Mouse (Mus musculus): ENCODE measurements around the gene Sspo.

The Sspo gene

DNA sequence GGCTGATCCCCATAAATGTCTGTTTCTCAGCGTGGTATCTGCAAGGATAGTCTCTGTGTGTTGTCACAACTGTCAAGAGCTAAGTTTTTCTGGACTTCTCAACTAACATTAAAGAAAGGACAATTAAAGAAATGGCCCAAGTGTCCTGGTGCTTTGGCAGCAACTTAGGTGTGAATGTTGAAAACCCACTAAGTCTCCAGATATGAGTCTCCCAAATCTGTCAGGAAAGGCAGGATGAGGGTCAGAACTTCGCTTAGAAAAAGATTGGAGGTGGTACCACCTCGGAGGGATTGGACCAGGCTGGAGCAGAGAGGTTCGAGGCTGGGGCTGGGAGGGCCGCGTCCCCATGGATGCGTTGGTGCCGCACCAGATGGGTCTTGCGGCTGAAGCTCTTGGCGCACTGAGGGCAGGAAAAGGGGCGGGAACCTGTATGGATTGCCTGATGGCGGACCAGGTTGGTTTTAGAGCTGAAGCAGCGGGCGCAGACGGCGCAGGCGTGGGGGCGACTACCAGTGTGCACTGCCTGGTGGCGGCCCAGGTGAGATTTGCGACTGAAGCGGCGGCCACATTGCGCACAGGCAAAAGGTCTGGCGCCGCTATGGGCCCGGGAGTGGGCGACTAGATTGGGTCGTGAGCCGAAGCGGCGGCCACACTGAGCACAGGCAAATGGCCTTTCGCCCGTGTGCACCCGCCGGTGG is 10.2 kb upstream of the Sspo start:
- no peak for DNase-seq

DNA sequence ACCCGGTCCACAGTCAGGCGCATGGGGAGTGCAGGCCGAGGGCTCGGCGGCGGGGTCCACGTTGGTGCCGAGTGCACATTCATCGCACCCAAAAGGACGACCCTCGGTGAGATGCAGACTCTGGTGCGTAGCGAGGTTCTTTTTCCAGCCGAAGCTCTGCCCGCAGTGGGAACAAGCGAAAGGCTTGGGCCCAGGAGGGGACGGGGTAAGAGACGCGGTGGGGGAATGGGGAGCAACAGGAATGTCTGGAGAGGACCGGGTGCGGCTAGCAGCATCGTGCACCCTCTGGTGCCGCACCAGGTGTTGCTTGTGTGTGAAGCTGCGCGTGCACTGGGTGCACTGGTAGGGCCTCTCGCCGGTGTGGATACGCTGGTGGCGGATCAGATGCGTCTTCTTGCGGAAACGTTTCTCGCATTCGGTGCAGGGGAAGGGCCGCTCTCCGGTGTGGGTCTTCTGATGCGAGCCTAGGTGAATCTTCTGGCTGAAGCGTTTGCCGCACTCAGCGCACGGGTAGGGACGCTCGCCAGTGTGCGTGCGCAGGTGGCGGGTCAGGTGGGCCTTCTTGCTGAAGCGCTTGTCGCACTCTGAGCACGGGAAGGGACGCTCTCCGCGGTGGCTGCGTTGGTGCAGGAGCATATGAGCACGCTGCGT is 9.4 kb upstream of the Sspo start:
- no peak for DNase-seq

DNA sequence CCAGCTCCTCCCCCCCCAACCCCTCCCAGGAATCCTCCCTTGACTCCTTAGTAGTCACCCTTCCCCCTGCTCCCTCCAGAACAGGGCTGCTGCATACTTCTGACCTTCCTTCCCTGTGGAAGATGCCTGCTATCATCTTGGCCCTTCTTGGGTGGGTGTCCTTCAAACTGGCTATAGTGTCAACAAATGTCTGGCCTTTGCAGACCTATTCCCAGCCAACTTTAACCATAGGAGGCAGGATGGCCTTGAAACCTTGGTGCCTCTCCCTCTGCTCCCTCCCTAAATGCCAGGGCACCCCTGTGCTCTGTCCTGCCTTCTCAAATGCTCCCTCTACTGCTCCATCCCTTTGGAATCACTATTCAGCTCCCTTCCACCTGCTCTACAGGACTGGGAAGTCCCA is 8.4 kb upstream of the Sspo start:
- DNase-seq = no peak

DNA sequence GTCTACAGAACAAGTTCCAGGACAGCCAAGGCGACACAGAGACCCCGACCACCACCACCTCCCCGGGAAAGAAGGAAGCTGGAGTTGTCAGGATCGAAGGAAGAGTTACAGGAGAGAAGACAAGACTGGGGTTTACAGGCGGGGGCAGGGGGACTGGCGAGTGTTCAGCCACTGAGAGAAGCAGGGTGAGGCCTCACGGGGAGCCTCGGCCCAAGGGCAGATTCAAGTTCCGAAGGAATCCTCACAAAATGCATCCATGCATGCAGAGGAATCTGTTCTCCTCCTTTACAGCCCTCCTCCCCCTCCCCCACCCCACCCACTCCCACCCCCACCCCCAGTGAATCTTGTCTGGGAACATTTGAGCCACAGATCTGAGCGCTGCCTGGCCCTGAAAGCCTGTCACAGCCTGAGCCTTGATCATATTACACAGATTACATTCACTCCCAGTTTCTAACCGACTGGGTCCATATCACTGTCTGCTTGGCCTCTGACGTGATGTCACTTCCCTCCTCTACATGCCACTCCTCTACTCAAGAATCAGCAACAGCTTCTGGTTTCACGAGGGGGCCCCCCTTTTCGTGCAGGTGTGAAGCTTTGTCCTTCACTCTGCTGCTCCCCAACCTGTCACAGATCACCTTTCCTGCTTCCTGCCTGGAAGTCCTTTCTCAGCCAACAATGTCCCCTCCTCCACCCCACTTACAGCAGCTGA is 7.6 kb upstream of the Sspo start:
- DNase-seq = peak in 1 of 2 experiments; percentile 42

DNA sequence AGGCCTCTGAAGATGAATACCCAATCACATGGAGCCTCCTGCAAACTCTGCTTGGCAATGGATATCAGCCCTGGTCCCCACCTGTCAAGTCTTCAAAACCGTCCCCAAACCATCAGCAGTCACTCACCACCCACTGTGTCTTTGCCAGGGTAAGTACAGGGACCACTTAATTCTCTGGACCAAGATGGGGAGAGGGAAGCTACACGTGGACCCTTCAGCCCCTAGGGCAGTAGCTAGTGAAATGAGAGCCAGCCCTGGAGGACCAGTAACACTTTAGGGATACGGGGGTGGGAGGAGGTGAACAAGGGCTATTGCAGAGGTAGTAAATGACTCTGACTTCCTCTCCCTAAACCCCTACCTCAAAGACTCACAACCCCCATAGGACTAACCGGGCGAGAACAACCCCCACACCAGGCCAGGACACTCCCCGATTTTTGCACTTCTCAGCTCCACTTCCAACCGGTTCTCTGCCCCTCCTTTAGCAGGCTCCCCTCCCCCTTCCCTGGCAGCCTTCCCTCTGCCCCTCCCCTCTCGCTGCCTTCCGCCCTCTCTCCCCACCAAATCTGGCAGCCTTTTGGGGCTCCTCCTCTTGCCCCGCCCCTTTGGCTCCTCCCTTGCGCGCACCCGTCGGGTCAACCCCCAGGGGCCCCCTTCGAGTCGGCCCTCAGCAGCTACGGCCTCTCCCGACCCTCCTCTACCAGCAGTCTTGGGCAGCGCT is 4.3 kb upstream of the Sspo start:
- peak; percentile 97 to 98 for DNase-seq

DNA sequence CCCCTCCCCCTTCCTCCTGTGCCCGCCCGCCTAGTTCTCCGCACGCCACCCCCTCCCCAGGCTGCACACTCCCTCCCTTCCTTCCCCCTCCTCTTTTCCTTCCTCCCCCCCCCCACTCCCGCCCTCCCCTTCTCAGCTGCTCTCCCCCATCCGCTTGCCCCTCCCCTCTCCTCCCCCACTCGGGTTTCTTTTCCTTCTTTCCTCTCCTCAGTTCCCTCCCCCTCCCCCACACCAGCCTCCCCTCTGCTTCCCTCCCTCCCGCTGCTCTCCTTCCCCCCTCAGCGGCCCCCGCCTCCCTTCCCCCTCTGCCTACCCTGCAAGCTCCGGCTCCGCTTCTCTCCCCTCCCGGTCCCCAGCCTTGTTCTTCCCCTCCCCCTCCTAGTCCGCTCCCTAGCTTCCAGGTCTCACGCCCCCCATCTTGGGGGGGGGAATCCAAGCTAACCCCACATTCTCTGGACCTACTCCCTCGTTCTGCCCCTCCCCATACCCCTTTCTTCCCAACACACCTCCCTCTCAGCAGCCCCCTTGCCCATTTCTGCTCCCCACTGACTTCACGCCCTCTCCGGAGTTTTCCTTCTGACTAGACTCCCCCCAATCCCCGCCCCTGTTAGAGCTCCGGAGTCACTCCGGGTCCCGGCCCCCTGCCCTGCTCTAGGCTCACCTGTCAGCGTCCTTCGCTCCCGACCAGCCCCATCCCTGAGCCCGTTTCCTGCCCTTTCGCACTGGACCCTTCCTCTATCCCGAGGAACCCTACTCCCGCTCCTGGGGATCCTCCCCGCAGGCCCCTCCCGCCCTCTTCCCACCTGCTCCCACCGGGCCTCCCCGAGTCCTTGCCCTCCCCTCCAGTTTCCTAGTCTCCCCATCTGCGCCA is 3.5 kb upstream of the Sspo start:
- peak in 1 of 2 experiments; percentile 87 for DNase-seq

DNA sequence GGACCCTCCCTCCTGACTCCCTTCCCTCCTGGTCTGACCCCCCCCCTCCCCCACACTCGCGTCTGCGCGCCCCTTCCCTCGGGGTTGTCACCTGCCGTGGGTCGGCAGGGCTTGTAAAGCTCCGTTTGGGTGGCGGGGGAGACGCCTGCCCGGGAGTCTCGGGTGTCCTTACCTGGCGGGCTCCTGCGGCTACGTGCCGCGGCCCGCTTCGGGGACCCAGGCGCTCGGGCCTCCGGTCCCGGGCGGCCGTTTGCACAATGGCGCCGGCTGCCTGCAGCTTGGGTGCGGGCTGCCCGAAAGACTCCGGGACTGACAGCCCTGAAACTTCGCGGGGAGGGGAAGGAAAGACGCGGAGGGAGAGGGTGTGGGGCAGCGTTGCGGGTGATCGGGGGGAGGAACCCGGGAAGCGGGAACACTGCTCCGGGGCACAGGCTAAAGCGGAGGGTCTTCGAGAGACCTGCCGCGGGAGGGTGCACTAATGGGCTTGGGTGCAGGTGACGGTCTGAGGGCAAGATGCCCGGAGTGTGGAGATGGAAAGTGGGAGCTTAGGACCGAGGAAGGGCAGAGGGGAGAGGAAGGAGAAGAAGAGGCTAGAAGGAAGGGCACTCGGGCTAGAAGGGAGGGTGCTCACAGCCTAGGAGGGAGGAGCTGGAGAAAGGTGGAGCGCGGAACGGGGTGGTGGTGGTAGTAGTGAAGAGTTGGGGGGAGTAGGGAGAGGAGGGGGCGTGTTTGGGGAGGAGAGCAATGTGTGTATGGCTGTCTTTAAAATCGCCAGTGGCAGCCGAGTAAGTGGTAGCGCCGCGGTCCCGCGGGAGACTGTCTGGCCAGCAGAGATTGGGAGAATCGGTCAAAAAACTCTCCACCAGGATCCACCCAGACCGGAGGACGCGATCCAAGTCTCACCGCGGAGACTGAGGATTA is 2.6 kb upstream of the Sspo start, which contains the start of gene Zfp467:
TSS of gene Zfp467 (minus strand) at position 645 of the 921 bp plus-strand sequence.
- peak; percentile 73 to 78 for DNase-seq

DNA sequence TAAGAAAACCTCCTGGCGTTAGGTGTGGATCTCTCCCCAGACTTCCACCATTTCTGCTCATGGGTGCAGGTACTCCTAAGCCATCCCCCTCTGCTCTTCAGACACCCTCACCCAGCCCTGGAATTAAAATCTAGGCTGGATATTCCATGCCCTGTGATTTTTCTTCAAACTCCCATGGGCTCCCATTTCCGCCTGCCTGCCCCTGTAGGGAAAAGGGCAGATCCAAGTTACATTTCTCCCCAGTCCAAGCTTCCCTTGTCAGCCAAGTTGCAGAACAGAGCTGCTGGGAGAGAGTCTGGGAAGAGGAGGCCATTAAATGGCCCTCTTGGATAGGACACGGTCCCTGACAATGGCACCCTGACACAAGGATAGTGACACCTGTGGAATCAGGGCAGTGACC is 1.8 kb upstream of the Sspo start:
- no peak for DNase-seq

DNA sequence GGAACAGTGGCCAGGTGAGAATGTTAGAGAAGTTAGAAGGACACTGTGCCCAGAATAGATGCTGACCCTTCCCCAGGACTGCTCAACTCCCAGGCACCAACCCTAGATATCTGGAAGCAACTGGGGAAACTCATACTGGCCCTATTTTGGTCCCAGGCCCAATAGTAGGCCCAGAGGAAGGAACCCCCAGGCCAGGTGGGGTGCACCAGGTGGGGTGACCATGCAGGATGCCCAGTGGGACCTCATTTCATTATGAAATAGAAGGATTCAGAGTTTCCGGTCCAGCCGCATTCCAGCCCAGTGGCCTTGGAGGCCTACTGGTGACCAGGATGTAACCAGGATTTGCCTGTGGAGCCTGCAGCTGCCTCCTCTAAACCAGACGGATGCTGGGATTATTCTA is 1.1 kb upstream of the Sspo start:
- DNase-seq = no peak

DNA sequence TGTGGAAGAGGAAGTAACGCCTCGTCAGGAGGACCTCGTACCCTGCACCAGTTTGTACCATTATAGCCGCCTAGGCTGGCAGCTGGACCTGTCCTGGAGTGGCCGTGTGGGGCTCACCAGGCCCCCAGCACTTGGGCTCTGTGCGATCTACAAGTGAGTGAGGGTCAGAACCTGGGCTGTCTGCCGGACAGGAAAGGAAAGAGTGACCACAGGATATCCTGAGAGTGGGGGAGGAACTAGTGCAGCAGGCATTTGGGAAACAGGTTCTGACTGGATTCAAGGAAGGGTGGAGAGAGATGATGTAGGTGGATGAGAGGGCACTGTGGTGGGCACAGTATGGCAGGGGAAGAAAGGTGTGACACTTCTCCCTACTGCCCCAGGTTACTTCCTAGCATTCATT is 498 bp downstream of the Sspo start:
- DNase-seq = no peak

DNA sequence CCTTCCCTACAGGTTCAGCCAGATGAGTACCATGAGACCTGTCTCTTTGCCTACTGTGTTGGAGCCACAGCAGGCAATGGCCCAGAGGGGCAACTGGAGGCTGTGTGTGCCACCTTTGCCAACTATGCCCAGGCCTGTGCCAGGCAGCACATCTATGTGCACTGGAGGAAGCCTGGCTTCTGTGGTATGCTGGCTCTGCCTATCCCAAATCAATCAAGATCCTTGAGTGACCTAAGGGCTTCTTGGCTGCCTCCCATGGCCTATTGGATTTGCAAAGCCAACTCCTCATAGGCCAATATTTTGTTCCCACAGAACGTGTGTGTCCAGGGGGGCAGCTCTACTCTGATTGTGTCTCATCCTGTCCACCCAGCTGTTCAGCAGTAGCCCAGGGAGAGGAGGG is 4.1 kb downstream of the Sspo start:
- DNase-seq = no peak

DNA sequence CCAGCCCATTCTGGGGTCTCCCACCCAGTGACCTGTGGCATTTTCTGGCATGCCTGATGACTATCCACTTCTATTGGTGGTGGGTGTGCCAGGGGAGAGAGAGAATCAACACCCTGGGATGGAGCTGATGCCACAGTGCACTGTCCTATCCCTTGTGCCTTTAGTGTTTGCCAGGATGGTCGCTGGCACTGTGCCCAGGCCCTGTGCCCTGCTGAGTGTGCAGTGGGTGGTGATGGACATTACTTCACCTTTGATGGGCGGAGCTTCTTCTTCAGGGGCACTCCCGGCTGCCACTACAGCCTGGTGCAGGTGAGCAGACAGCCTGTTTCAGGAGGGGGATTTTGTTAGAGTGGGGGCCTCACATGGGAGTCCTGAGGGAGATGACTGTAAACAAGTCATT is 4.7 kb downstream of the Sspo start:
- peak in 1 of 2 experiments; percentile 53 for DNase-seq

DNA sequence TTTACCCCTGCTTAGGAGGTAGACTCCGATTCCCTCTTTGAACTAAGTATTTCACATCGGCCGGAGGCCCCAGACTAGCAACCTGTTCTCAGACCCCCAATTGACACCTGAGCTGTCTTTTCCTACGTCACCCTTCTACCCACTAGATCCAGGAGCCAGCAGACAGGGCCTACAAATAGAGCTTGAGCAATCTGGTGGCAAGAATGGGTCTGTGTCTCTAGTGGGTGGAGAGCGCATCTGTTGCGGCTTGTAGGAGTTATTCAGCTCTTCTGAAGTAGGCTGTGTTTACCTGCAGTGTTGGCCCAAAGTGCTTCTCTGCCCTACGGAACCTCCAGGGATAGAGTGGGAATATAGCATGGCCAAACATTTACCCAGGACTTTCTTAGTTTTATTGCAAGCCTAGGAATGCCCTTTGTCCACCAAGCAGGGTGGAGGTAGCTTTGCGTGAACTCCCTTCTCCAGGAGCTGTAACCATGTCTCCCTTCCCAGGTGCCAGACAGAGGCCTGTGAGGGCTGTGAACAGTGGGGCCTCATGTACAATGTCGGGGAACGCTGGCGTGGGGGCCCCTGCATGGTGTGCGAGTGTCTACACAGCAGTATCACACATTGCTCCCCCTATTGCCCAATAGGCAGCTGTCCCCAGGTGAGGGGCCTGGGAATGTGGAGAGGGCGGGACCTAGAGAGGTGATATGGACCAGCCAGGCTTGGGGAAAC is 17.1 kb downstream of the Sspo start:
- peak in 1 of 2 experiments; percentile 35 for DNase-seq

DNA sequence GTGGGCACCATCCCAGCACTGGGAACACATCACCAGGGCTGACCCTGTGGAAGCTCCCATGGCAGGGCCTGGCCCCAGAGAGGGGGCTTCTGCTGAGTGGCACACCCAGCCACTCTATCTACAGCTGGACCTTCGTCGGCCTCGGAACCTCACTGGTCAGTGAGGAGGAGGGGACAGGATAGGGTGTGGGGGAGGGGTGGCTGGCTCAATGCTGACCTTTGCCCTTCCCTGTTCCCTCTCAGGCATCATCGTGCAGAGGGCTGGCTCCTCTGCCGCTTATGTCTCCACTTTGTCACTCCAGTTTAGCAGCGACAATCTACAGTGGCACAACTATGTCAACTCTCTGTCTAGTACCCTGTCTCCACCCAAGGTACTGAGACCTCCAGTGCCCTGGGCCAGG is 18.7 kb downstream of the Sspo start:
- peak in 1 of 2 experiments; percentile 21 for DNase-seq

DNA sequence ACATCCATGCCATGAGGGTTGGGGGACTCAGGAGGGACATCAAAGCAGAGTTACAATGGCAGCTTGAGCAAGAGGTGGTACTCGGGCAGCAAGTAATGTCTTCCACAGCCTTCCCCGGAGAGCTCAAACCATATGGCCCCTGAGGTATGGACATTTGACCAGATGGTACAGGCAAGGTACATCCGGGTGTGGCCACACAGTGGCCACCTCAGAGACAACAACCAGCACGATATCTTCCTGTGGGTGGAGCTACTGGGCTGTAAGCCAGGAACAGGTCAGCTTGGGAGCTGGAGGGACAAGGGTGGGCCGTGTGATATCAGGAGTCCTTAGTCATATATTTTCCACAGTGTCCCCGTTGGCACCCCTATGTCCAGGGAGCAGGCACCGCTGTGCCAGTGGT is 19.5 kb downstream of the Sspo start:
- no peak for DNase-seq

DNA sequence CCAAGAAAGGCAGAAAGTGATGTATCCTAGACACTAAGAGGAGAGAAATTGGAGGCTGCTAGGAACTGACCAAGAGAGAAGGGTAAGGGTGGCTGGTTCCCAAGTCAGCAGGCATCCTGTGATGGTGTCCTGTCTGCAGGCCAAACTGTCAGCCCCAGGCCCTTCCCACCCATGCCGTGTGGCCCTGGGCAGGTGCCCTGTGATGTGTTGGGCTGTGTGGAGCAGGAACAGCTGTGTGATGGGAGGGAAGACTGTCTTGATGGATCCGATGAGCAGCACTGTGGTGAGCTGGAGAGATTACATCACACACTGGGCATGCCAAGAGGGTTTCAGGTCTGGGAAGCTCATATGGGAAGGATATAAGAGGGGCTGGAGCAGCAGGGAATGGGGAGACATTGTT is 22.7 kb downstream of the Sspo start:
- DNase-seq = no peak

DNA sequence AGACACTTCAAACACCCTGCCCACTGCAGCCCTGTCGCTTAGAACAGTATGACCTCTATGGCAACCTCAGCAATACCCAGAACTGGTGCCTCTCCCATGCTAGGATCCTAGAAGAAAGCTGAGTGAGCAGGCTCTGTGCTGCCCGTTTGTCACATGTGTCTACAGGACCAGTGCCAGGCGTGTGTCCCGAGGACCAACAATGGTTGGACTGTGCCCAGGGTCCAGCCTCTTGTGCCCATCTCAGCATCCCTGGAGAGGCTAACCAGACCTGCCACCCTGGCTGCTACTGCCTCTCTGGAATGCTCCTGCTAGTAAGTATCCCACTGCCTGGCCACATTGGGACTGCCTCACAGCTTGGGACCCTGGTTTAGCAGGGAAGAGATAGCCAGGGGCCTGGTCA is 30.4 kb downstream of the Sspo start:
- DNase-seq = peak; percentile 33 to 35

DNA sequence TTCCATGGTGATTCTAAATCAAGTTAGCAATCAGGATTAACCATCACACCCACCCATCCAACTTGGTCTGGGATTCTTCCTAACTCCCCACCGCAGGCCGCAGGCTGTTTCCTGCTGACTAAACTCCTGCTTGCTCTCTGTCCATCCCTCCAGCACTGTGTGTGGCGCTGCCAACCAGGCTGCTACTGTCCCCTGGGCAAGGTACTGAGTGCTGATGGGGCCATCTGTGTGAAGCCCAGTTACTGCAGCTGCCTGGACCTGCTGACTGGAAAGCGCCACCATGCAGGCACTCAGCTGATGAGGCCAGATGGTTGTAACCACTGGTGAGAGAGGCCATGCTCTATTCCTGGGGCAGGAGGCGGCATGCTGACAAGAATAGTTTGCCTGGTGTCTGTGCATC is 34.5 kb downstream of the Sspo start:
- DNase-seq = no peak

DNA sequence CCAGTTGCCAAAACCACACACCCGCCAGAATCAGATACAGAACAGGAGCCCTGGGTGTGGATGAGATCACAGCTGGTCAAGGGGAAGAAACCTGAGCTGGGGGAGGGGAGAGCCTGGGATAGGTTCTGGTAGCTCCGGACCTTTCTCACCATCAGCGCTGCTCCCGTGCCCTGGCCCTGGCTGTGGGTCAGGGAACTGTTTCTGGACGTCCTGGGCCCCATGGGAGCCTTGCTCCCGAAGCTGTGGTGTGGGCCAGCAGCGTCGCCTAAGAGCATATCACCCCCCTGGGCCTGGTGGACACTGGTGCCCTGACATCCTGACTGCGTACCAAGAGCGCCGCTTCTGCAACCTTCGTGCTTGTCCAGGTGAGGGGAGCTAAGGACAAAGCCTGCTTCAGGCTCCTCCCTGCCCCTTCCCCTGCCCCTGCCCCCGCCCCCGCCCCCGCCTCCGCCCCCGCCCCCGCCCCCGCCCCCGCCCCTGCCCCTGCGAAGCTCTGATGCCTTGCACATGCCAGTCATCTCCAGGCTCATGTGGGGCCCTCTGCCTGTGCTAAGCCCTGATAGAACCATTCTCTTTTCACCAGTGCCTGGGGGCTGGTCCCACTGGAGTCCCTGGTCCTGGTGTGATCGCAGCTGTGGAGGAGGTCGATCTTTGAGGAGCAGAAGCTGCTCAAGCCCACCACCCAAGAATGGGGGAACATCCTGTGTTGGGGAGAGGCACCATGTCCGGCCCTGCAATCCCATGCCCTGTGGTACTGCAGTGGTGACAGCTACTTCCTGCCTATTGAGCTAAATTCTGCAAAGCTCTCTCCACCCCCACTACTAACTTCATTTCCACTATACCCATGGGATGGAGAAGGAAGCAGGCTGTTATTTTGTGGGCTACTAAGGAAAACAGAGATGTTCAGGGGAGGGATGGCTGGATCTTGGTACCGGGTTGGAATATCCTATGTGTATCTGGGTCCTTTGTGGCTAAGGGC is 40.0 kb downstream of the Sspo start:
- no peak for DNase-seq
